Mouse (Mus musculus): Measurements from ENCODE around the gene Gm9945.
A peak's percentile ranks its signal among the peaks of the same experiment; 100 is the strongest.

Gene Gm9945

GRCm38 (mm10) chr11:53522930-53523329 is 43.0 kb downstream of the Gm9945 start:
- DNase-seq (ENCODE audit: extremely low read depth, low read depth) = peak; percentile 70

- no peak for DNase-seq (ENCODE audit: extremely low read depth, low read depth)
Measured at GRCm38 (mm10) chr11:53523545-53524405, 43.8 kb downstream of the Gm9945 start.

- no peak for DNase-seq (ENCODE audit: extremely low read depth, low read depth)
Measured at GRCm38 (mm10) chr11:53524905-53525304, 44.9 kb downstream of the Gm9945 start.

- DNase-seq (ENCODE audit: extremely low read depth, low read depth) = no peak
Measured at GRCm38 (mm10) chr11:53525461-53525860, 45.5 kb downstream of the Gm9945 start.

- no peak for DNase-seq (ENCODE audit: extremely low read depth, low read depth)
Measured at GRCm38 (mm10) chr11:53528397-53529252, 48.7 kb downstream of the Gm9945 start.

DNA sequence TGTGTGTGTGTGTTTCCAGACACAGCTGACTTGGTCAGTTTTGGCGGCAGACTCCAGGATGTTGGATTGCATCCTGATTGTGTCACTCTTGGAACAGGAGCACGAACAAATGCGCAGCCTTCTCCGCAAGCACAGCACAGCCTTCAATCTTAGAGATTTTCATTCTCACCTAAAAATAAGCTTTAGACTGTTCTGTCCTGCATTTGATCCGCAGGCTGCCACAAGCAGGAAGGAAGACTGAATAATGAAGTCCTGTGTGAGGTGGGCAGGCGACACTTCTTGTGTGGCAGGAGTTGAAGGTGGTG is 49.2 kb downstream of the Gm9945 start:
- no peak for DNase-seq (ENCODE audit: extremely low read depth, low read depth)

DNA sequence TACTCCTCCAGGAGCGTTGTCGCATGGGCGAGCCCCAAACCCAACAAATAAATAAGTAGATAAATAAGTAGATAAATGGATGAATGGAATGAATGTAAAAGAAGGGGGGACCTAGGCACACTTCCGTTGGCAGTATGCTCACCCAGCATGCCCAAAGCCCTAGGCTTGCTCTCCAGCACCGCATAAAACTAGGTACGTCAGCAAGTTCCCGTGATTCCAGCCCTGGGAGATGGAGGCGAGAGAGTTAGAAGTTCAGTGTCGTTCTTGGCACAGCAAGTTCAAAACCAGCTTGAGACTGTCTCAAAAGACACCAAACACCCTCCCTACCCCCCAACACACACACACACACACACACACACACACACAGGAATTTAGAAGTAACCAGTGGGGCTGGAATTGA is 50.0 kb downstream of the Gm9945 start:
- DNase-seq (ENCODE audit: extremely low read depth, low read depth) = no peak
